20 mouse cellular contexts compared by ENCODE assay signal in the genomic region with DNA sequence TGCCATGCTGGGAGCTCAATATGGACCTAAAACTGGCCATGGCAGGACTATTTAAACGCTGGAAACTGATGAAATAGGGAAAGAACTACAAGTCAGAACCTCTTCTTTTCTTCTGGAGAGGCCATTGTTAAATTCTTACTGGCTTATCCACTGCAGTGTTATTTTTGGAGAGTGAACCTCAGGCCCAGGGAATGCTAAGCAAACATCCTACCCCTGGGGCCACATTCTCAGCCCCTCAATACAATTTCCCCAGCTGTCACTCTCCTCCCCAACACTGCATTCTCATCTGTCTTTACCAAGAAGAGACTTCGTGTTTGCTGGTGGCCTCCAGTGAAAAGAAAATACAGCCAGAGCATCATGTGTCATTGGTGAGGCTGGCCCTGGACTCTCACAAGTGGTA. TPM values are rescaled to one million over a fixed set of nuclear protein-coding genes. Genes with fewer than 3 reads are reported as not detected.
DNase-seq lines count a peak whose midpoint lies in the region; ATAC-seq and TF ChIP-seq lines count a peak whose summit lies in the region.
"Had no signal": no experiment of that assay in that cellular context is flagged by ENCODE, and none has a peak within 500 bp of the region (broad histone marks: within the 10 kb centered on the region; RNA-seq: fewer than 3 reads in every experiment).

No protein-coding gene starts in this region.

- WGBS in kidney, embryonic 15.5 days = 27% methylated on average over 2 of the region's 2 CpGs
- WGBS in heart, embryonic 14.5 days = 8% methylated on average over 2 of the region's 2 CpGs
- WGBS in limb, embryonic 15.5 days = 43% methylated on average over 2 of the region's 2 CpGs

- ATAC-seq in kidney, embryonic 15.5 days (replicated peaks; ENCODE audit: low FRiP score) = no peak
- ATAC-seq in heart, embryonic 14.5 days (ENCODE audit: insufficient number of reproducible peaks, insufficient read depth, low FRiP score, low read depth) = no peak
- ATAC-seq in limb, embryonic 15.5 days (ENCODE audit: insufficient number of reproducible peaks, low FRiP score, low TSS enrichment, low read depth) = no peak

- DNase-seq in gastrocnemius, adult 2 months = no peak
- no peak for DNase-seq in gastrocnemius, adult 8-10 months (ENCODE audit: low spot score in 2 of 2)
- DNase-seq in kidney, postnatal 14 days = no peak
- DNase-seq in right cerebral cortex, adult 18-20 months = no peak
- no peak for DNase-seq in adrenal gland, postnatal 10 days
- DNase-seq: cerebellum, adult 8-10 months; gastrocnemius, postnatal 14 days; kidney, adult 8-10 months; layer of hippocampus, adult 9-11 months; lung, postnatal 4 days; thymus, postnatal 14 days had no signal

- H3K36me3 ChIP-seq in kidney, embryonic 15.5 days = no peaks in the 10 kb centered on the region
- H3K36me3 ChIP-seq in heart, embryonic 14.5 days (ENCODE audit: control insufficient read depth, insufficient read depth, low read length) = no peaks in the 10 kb centered on the region
- no peaks in the 10 kb centered on the region for H3K36me3 ChIP-seq in limb, embryonic 15.5 days
- H3K36me3 ChIP-seq: hindbrain, embryonic 10.5 days; lung, embryonic 15.5 days had no signal

- H3K4me3 ChIP-seq in gastrocnemius, adult 2 months = no peak overlapping the region
- no peak overlapping the region for H3K4me3 ChIP-seq in kidney, embryonic 15.5 days (replicated peaks)
- no peak overlapping the region for H3K4me3 ChIP-seq in heart, embryonic 14.5 days (ENCODE audit: control insufficient read depth in 1 of 2, insufficient read depth in 1 of 2, low read depth in 1 of 2, low read length in 2 of 2)
- no peak overlapping the region for H3K4me3 ChIP-seq in limb, embryonic 15.5 days
- H3K4me3 ChIP-seq: hindbrain, embryonic 10.5 days; left cerebral cortex, adult 2 months; lung, embryonic 15.5 days had no signal

- no peaks in the 10 kb centered on the region for H3K9me3 ChIP-seq in kidney, embryonic 15.5 days (replicated peaks)
- H3K9me3 ChIP-seq in heart, embryonic 14.5 days (ENCODE audit: control insufficient read depth, low read length) = no peaks in the 10 kb centered on the region
- H3K9me3 ChIP-seq in limb, embryonic 15.5 days = no peaks in the 10 kb centered on the region
- H3K9me3 ChIP-seq: hindbrain, embryonic 10.5 days; lung, embryonic 15.5 days had no signal

- H3K27ac ChIP-seq in gastrocnemius, adult 2 months = peak overlapping the region; percentile 46; the same call in 1 of the 2 replicates
- H3K27ac ChIP-seq in kidney, embryonic 15.5 days = peak overlapping the region; percentile 32
- peak overlapping the region; percentile 81 to 83 for H3K27ac ChIP-seq in heart, embryonic 14.5 days (replicated peaks in 1 of 2; ENCODE audit: control insufficient read depth in 1 of 2, insufficient read depth in 1 of 2, low read depth in 2 of 2, low read length in 2 of 2)
- H3K27ac ChIP-seq in limb, embryonic 15.5 days = peak overlapping the region; percentile 54
- H3K27ac ChIP-seq: hindbrain, embryonic 10.5 days; left cerebral cortex, adult 2 months; liver, embryonic 14.5 days; lung, embryonic 15.5 days had no signal

- H3K9ac ChIP-seq in kidney, embryonic 15.5 days = no peak overlapping the region
- H3K9ac ChIP-seq in heart, embryonic 14.5 days (ENCODE audit: low read length) = no peak overlapping the region
- no peak overlapping the region for H3K9ac ChIP-seq in limb, embryonic 15.5 days
- H3K9ac ChIP-seq: liver, embryonic 14.5 days; lung, embryonic 15.5 days had no signal

- intact Hi-C loops in gastrocnemius, adult 2 months (cut with DNase I) = no loop called here

- no peak for TF ChIP-seq CTCF in gastrocnemius, adult 2 months (IDR thresholded peaks at IDR 0.05)

- H3K4me2 ChIP-seq in kidney, embryonic 15.5 days = no peak overlapping the region
- H3K4me2 ChIP-seq in heart, embryonic 14.5 days (ENCODE audit: low read length) = peak overlapping the region; percentile 2; the same call in 1 of the 2 replicates
- H3K4me2 ChIP-seq in limb, embryonic 15.5 days = no peak overlapping the region
- H3K4me2 ChIP-seq: lung, embryonic 15.5 days had no signal

- H3K27me3 ChIP-seq in kidney, embryonic 15.5 days = no peaks in the 10 kb centered on the region
- no peaks in the 10 kb centered on the region for H3K27me3 ChIP-seq in heart, embryonic 14.5 days (ENCODE audit: control insufficient read depth, insufficient read depth, low read length)
- no peaks in the 10 kb centered on the region for H3K27me3 ChIP-seq in limb, embryonic 15.5 days
- H3K27me3 ChIP-seq: CH12.LX; lung, embryonic 15.5 days had no signal

- H3K4me1 ChIP-seq in kidney, embryonic 15.5 days = peaks cover 5% of the 10 kb centered on the region; the same call in 1 of the 2 replicates
- H3K4me1 ChIP-seq in heart, embryonic 14.5 days (ENCODE audit: control insufficient read depth in 2 of 2, insufficient read depth in 2 of 2, low read length in 2 of 2) = peaks cover 6 to 22% of the 10 kb centered on the region in 2 experiments
- peaks cover 18% of the 10 kb centered on the region for H3K4me1 ChIP-seq in limb, embryonic 15.5 days

RNA-seq across cellular contexts. Expression of gene Fgf7, which starts 30.4 kb away (rescaled TPM):
- total RNA-seq in gastrocnemius, adult 2 months (2021) = 1 to 10 TPM; 4.2 TPM
- total RNA-seq in gastrocnemius, adult 8-10 months (2022) = 1 to 10 TPM; 2.8 to 4.3 (median 3.6) TPM
- 1.9 TPM in 2 replicates for polyA plus RNA-seq in kidney, embryonic 15.5 days (2015; fragmentation: Nextera tagmentation; extraction: Ambion mirVana)
- polyA plus RNA-seq in heart, embryonic 14.5 days (2014; fragmentation: Nextera tagmentation; extraction: Ambion mirVana) = 0.50 and 0.57 TPM in 2 replicates
- 18.1 and 19.5 TPM in 2 replicates for polyA plus RNA-seq in limb, embryonic 15.5 days (2015; fragmentation: Nextera tagmentation; extraction: Ambion mirVana)
- 1 to 10 TPM; 1.5 to 1.9 TPM for total RNA-seq in adrenal gland, postnatal 10 days (2021)
- total RNA-seq: CH12.LX, MEL had no signal

Comparison
In these comparisons a context has a peak if more than half of its experiments do, and no peak if none do; other contexts are left out.
1. H3K27ac ChIP-seq: peak in every context shown above with its lines; median percentile 82 in heart, embryonic 14.5 days; 54 in limb, embryonic 15.5 days; 46 in gastrocnemius, adult 2 months; 32 in kidney, embryonic 15.5 days.